Mouse (Mus musculus) liver, adult 2 months (tissue): ENCODE measurements around the gene Fam181a.

Experiments used
- CTCF ChIP-seq: fragments of 200-500 bp; IDR thresholded peaks from 2 replicates; pipeline ENCODE4 v1.5.1; 2011; ENCODE audit warnings: low read depth, low read length, control low read depth
- POLR2A ChIP-seq: fragments of 200-500 bp; IDR thresholded peaks from 2 replicates; pipeline ENCODE4 v1.6.1; 2011; ENCODE audit warnings: low read length, control low read depth; ENCODE audit not compliant: insufficient read depth; ENCODE audit errors: extremely low read depth

DNA sequence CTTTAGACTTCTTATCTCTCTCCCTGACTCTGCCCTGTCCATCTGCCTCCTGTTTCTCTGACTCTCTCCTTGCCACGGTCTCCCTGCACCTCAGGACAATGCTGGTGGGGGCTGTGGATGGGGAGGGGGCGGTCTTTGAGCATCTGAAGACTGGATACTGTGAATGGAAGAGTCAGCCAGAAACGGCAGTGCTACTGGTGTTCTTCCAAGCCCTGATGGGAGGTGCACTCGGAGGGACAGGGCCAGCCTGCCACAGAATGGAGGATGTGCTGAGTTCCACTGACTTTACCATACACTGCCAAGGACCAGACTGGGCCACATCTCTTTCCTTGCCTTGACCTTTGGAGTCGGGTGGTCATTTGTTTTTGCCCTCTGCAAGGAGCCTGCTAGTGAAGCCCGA lies 27.8 kb upstream of the Fam181a start:
- no peak for TF ChIP-seq CTCF
- TF ChIP-seq POLR2A: no peak
